Mouse (Mus musculus) CH12.LX (cell line): Measurements from ENCODE around the gene Krt19. TPM values are rescaled to one million over a fixed set of nuclear protein-coding genes. Genes with fewer than 3 reads are reported as not detected.

Experiments used
- DNase-seq: peaks from one replicate; pipeline ENCODE4 v3.0.0-alpha.2; 2013; ENCODE audit errors: extremely low read depth
- H3K27ac ChIP-seq: 2 replicates; pipeline ENCODE4 v1.5.1; 2012; ENCODE audit warnings: low read depth, mild to moderate bottlenecking, control low read depth, moderate library complexity; ENCODE audit not compliant: insufficient read depth
- H3K27me3 ChIP-seq: replicated peaks from 2 replicates; pipeline ENCODE3; 2012; ENCODE audit warnings: inconsistent platforms
- H3K36me3 ChIP-seq, 2 experiments: replicated peaks in 1 of 2; 2 replicates each; pipeline versions ENCODE3 to v1.6.1; 2012; ENCODE audit warnings: inconsistent platforms in 1 of 2, low read length in 1 of 2, mild to moderate bottlenecking in 1 of 2, mixed read lengths in 1 of 2, moderate library complexity in 1 of 2; ENCODE audit not compliant: control insufficient read depth in 1 of 2, insufficient read depth in 1 of 2
- H3K4me1 ChIP-seq, 2 experiments: 2 replicates each; pipeline ENCODE4 v1.6.1; 2012; ENCODE audit warnings: inconsistent platforms in 1 of 2, moderate library complexity in 1 of 2; ENCODE audit not compliant: insufficient read depth in 2 of 2, control insufficient read depth in 1 of 2
- H3K4me2 ChIP-seq: 2 replicates; pipeline ENCODE4 v1.6.1; 2012; ENCODE audit warnings: low read depth, mild to moderate bottlenecking, control low read depth; ENCODE audit not compliant: poor library complexity, insufficient read depth, severe bottlenecking
- H3K4me3 ChIP-seq, 3 experiments: fragments of 150-350 bp in 1 of 3; sonication (generic) in 1 of 3; replicated peaks in 1 of 3; 2 replicates each; pipeline versions ENCODE3 to v1.5.1; 2011 to 2012; ENCODE audit warnings: low read depth in 2 of 3, low read length in 2 of 3, mild to moderate bottlenecking in 2 of 3, moderate library complexity in 2 of 3, control low read depth in 1 of 3, improper control_type of control experiment in 1 of 3, inconsistent platforms in 1 of 3, mixed read lengths in 1 of 3; ENCODE audit not compliant: poor library complexity in 1 of 3
- H3K79me2 ChIP-seq: replicated peaks from 2 replicates; pipeline ENCODE4 v1.6.1; 2012; ENCODE audit warnings: mild to moderate bottlenecking, moderate library complexity; ENCODE audit not compliant: control insufficient read depth, poor library complexity, insufficient read depth, severe bottlenecking; ENCODE audit errors: extremely low read depth
- H3K9ac ChIP-seq: 2 replicates; pipeline ENCODE4 v1.6.1; 2012; ENCODE audit warnings: low read depth, mild to moderate bottlenecking, control low read depth, moderate library complexity; ENCODE audit not compliant: insufficient read depth
- H3K9me3 ChIP-seq: replicated peaks from 2 replicates; pipeline ENCODE3; 2012; ENCODE audit warnings: low read length, inconsistent platforms, mixed read lengths
- CTCF ChIP-seq, 2 experiments: IDR thresholded peaks in 1 of 2; conservative IDR thresholded peaks in 1 of 2; 2 replicates each; pipeline ENCODE4 v1.5.1; 2011 to 2012; ENCODE audit warnings: low read depth in 2 of 2, low read length in 2 of 2, improper control_type of control experiment in 1 of 2, inconsistent platforms in 1 of 2, mild to moderate bottlenecking in 1 of 2, moderate library complexity in 1 of 2
- E2F4 ChIP-seq: IDR thresholded peaks from 2 replicates; pipeline ENCODE4 v1.6.1; 2011; ENCODE audit warnings: low read depth, low read length, improper control_type of control experiment; ENCODE audit not compliant: insufficient replicate concordance
- GABPA ChIP-seq: IDR thresholded peaks from 2 replicates; pipeline ENCODE4 v1.6.1; 2012; ENCODE audit warnings: low read depth, low read length, improper control_type of control experiment, inconsistent platforms; ENCODE audit not compliant: insufficient replicate concordance
- IRF4 ChIP-seq: IDR thresholded peaks from 2 replicates; pipeline ENCODE4 v1.6.1; 2014; ENCODE audit warnings: low read depth, mild to moderate bottlenecking, inconsistent platforms, low read length, improper control_type of control experiment
- MAZ ChIP-seq: IDR thresholded peaks from 2 replicates; pipeline ENCODE4 v1.6.1; 2012; ENCODE audit warnings: low read depth, mild to moderate bottlenecking, inconsistent platforms, low read length, improper control_type of control experiment, moderate library complexity
- RAD21 ChIP-seq: IDR thresholded peaks from 2 replicates; pipeline ENCODE4 v1.6.1; 2011; ENCODE audit warnings: low read depth, mild to moderate bottlenecking, low read length, improper control_type of control experiment, moderate library complexity
- RCOR1 ChIP-seq: conservative IDR thresholded peaks from 2 replicates; pipeline ENCODE4 v1.6.1; 2012; ENCODE audit warnings: low read depth, mild to moderate bottlenecking, inconsistent platforms, low read length, improper control_type of control experiment
- SMC3 ChIP-seq: IDR thresholded peaks from 2 replicates; pipeline ENCODE4 v1.6.1; 2011; ENCODE audit warnings: low read depth, low read length, improper control_type of control experiment
- TCF12 ChIP-seq: IDR thresholded peaks from 2 replicates; pipeline ENCODE4 v1.6.1; 2014; ENCODE audit warnings: low read depth, mild to moderate bottlenecking, inconsistent platforms, low read length, improper control_type of control experiment
- USF1 ChIP-seq: IDR thresholded peaks from 2 replicates; pipeline ENCODE4 v1.6.1; 2014; ENCODE audit warnings: low read depth, mild to moderate bottlenecking, inconsistent platforms, low read length, improper control_type of control experiment
- dilution Hi-C: fragments of 300-500 bp; cut with MboI; formaldehyde crosslinking; loops from 2 replicates; pipeline ENCODE4 v1.14.3; 2020; ENCODE audit warnings: low sequenced_read_pairs; ENCODE audit not compliant: extremely low pct_unique_long_range_greater_than_20kb, extremely low pct_ligation_motif_present
- in situ Hi-C: fragments of 300-500 bp; cut with MboI; formaldehyde crosslinking; loops from 3 replicates; pipeline ENCODE4 v1.14.3; 2019; ENCODE audit warnings: low sequenced_read_pairs, low pct_ligation_motif_present, low pct_unique_long_range_greater_than_20kb, mixed read lengths
- polyA plus RNA-seq: library from polyadenylated mRNA; unstranded; fragments of >175 nt; gene quantifications from 2 replicates; pipeline ENCODE4 v1.2.1, GENCODE M21; 2012; ENCODE audit warnings: low read depth; ENCODE audit not compliant: insufficient read length
- total RNA-seq, 2 experiments: library from RNA; depleted of rRNA; stranded (reverse); fragments of 300-350 nt in 1 of 2; fragments of >200 nt in 1 of 2; gene quantifications; 2 replicates each; pipeline ENCODE4 v1.2.3; 2012 to 2014

Krt19 gene
- total and polyA plus RNA-seq, 3 experiments = 0.17 TPM; not detected in 2

- dilution Hi-C loops = no loop called here
- H3K79me2 ChIP-seq = no peaks in the 10 kb centered on the region
- no peaks in the 10 kb centered on the region for H3K9me3 ChIP-seq
- H3K4me1 ChIP-seq = no peaks in the 10 kb centered on the region
- no peak for TF ChIP-seq GABPA
- TF ChIP-seq SMC3 = no peak
- TF ChIP-seq E2F4 = no peak
- TF ChIP-seq MAZ = no peak
- no peak for TF ChIP-seq IRF4
- no peaks in the 10 kb centered on the region for H3K36me3 ChIP-seq
- H3K9ac ChIP-seq = no peak overlapping the region
- H3K27ac ChIP-seq = no peak overlapping the region
- DNase-seq = no peak
- H3K4me3 ChIP-seq = no peak overlapping the region
- H3K4me2 ChIP-seq = no peak overlapping the region
- in situ Hi-C loops = no loop called here
- peaks cover 99% of the 10 kb centered on the region for H3K27me3 ChIP-seq
Measured at GRCm38 (mm10) chr11:100112935-100113741, 35.3 kb downstream of the Krt19 start.

DNA sequence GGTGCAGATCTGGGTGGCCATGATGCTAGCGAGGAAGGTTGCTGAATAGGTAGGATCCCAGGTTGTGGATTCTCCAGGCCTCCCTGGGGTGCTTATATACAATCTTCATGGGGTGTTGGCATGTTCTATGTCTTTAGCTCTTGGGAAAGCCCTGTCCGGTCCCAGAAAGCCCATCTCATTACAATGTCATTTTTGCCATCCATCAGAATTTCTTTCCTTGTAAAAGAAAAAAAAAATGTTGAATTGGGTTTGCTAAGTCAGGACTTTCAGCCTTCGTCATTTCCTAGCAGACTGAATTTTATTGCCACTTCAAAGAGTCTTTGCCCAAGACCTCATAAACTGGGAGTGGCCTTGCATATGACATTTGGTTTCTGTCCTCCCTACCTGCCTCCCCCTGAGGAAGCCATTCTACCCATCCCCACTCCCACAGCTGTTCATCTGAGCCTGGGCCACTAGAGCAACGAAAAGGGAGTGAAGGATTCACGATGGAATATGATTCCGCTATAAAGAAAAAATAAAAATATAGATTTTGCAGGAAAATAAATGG, 42.8 kb downstream of the Krt19 start, which contains the start of gene Krt36:
Gene Krt36, minus strand, starts transcription at position 51 of the 547 bp plus-strand sequence.
- DNase-seq = no peak
- Histone ChIP-seq H3K27ac (no peak within 1 kb of the TSS), H3K79me2 (no peaks in the 10 kb centered on the region), H3K9me3 (no peaks in the 10 kb centered on the region), H3K4me1 (no peaks in the 10 kb centered on the region), H3K36me3 (no peaks in the 10 kb centered on the region), H3K4me3 (no peak within 1 kb of the TSS), H3K9ac (no peak within 1 kb of the TSS), H3K4me2 (no peak within 1 kb of the TSS), H3K27me3 (peaks cover 99% of the 10 kb centered on the region)
- dilution Hi-C loops = no loop called here
- in situ Hi-C loops = no loop called here
- TF ChIP-seq USF1 (no peak), CTCF (conservative IDR thresholded peaks at IDR 0.05 in 1 of 2, IDR thresholded peaks at IDR 0.05 in 1 of 2; ENCODE audit: low read depth in 2 of 2, low read length in 2 of 2) (no peak), RAD21 (no peak), RCOR1 (no peak), TCF12 (no peak)
